Mouse (Mus musculus) common myeloid progenitor, adult 5-6 weeks (primary cell): Measurements from ENCODE around the gene Ddx41. TPM values are rescaled to one million over a fixed set of nuclear protein-coding genes. Genes with fewer than 3 reads are reported as not detected.

Source experiments
- ATAC-seq: replicated peaks from 2 replicates; pipeline ENCODE4 v1.8.0; 2016; ENCODE audit warnings: low read depth, mild to moderate bottlenecking, moderate TSS enrichment, inconsistent platforms; ENCODE audit not compliant: poor library complexity, severe bottlenecking
- total RNA-seq: library from RNA; stranded (forward); fragments of 200-1000, 187-1606 nt; gene quantifications from 2 replicates; pipeline ENCODE4 v1.2.3, GENCODE M21; 2017

Gene Ddx41
- total RNA-seq, 1 experiment from 2014 or later = 62.8 TPM

DNA sequence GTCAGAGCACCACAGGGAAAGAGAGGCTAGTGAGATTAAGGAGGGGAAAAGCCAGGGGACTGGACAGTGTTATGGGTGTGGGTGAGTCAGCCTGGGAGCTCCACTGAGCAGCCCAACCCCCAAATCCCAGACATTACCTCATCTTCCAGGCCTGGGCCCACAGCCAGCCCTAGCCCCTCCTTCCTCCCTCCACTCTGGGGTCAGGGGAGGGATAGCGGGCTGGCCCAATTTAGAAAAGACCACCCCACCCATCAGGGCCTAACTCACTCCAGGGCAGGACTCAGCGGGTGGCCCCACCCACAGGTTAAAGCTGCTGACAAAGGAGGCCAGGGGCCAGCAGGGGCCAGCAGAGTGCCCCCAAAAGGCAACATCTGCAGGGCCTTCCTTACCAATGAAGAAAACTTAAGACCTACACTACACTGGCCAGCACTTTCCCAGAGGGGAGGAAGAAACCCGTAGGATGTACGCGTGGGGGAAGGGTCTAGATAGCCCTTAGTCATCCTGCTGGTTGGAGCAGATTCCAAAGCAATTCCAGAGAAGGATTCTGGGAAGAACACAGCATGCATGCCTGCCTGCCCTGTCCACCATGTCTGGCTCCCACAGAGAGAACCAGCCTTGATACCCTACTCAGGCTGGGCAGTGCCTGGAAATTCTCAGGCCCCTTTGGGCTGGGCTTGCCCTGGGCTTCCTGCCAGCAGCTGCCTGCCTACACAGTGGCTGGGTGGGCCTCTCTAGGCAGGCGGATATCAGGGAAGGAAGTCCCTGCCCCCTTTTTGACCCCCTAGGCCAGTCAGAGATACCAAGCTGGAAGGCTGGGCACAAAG is 25.6 kb downstream of the Ddx41 start:
- peak; percentile 36 for ATAC-seq

DNA sequence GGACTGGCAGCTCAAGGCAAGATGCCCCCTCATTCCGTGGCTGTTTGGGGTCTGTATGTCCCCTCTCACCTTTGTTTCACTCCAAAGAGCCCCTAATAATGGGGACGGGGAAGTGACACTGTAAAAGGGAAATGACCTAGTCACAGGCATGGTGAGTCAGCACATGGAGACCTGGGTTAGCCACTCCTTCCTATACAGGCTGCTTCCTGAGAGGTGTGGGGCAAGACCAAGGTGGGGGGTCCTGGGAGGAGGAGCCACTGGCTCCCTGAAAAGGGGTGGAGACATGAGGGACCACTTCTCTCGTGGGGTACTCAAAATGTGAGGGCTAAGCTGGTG is 26.2 kb downstream of the Ddx41 start:
- peak; percentile 33 for ATAC-seq

DNA sequence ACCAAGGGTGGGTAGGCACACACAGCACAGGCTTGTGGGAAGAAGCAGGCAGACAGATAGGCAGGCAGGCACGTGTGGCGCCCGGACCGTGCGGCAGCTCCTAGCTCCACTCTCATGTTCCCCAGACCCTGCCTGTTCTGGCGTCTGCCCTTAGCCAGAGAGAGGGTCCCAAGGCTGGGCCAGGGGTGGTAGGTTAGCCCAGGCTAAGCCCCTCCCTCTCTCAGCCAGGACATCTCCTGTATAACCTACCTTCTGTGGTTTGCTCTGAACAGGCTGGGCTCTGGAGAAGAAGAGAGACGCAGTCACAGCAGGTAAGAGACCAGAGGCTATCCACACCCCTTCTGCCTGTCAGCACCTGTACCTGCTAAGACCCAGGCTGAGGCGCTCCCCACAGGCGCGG is 27.9 kb downstream of the Ddx41 start:
- no peak for ATAC-seq

DNA sequence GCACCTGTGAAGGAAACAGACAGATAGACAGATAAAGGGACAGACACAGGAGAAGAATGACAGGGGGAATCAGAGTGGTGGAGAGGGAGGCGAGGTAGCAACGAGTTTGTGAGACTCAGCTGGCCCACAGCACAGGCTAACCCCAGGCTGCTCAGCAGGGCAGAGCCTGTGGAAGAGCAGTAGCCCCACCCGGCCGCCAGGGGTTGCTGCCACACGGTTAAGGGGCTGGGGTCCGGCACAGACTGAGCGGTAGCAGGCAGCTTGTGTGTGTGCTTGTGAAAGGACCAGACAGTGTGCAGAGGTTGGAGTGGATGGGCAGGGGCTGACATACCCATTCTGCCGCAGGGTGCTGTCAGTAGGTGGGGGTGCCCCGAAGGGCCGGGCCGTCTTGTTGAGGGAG is 28.6 kb downstream of the Ddx41 start:
- no peak for ATAC-seq

DNA sequence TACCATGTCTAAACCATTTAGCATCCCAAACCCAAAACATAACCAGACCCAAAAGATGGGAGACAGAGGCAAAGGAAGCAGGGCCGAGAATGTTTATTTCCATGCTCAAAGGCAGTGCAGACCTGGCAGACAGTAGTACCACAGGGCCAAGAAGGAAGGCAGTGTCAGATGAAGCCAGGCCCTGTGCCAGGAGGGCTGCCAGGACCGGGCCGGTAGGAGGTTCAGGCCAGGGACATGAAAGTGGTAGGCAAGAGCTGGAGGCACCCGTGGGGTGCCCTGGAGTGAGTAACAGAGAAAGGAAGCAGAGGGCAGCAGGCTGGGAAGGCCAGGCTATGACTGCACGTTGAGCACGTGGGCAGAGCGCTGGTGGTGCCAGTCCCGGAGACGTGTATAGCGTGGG is 29.8 kb downstream of the Ddx41 start:
- ATAC-seq = no peak

DNA sequence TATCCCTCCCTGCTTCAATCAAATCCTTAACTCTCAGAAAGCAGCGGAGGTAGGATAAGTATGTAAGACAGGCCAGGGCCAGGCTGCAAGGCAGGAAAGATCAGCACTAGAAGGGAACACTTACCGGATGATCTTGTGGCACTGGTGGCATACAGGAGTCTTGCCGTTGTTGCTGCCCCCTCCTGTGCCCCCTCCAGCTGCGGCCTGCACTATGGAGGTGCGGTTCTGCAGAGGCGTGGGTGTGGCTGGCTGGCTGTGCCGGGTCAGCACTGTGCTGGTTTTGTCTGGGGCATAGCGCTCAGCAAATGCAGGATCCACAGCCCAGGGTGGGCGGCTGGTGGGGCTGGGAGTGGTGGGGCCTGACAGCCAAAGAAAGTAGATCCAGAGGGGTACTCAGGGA is 30.6 kb downstream of the Ddx41 start:
- no peak for ATAC-seq

DNA sequence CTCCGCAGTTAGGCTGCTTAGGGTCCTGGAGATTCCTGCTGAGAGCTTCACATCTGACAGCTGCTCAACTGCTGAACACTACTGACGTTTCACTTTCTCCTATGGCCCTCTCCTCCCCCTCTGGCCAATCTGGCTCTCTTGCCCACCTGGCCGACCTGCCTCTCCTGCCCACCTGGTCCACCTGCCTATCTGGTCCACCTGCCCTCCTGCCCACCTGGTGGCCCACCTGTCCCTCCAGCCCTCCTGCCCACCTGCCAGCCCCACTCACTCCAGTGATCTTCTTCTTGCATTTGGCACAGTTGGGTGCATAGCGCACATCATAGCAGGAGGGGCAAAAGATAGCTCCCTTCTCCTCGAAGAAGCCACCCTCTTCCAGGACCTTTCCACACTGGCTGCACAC is 32.1 kb downstream of the Ddx41 start:
- no peak for ATAC-seq

DNA sequence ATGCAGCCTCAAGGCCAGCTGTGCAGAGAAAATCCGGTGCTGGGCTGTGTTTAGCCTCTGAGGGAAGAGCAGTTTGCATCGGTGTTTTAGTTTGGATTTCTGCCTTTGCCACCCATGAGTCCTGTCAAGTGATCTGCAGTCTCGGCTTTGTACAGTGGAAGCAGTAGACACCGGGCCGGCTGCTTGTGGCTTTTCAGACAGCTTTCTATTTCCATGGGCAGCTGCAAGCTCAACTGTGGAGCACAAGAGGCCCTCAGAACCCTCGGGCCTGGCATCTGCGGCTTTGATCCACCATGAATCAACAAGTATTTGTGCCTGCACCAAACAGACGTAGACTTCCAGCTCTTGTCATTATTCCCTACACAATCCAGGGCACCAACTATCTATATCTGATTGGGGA is 34.1 kb downstream of the Ddx41 start:
- no peak for ATAC-seq

DNA sequence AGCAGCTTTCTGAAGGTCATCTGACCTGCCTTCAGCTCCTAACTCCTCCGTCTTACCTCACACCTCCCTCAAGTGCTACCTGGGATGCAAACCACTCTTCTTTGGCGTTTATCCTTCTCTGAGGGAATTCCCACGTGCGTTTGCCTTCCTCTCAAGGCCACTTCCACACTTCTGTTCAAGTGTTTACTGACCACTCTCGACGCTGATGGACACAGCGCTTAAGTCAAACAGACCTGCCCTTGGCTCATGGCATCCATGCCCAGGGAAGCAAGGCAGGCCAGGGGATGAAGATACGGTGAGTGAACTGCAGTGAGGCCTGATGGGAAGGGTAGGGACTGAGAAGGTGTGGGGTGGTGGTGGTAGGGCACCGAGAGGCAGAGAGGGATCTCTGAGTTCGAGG is 35.9 kb downstream of the Ddx41 start:
- ATAC-seq = no peak

DNA sequence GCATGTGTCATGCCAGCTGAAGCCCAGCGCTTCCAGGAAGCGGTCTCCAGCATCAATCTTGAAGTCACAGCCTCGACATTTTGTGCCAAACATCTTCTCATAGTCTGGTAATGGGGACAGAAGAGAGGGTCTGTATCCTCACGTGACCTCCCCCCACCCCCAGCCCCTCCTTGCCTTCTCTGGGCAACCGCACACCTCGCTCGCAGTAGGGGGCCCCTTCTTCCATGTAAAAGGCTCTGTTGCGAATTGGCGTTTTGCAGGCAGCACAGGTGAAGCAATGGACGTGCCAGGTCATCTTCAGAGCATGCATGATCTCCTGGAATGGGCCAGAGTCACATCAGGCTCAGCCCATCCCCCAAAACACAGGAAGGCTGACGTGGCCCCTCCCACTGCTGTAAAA is 37.6 kb downstream of the Ddx41 start:
- no peak for ATAC-seq

DNA sequence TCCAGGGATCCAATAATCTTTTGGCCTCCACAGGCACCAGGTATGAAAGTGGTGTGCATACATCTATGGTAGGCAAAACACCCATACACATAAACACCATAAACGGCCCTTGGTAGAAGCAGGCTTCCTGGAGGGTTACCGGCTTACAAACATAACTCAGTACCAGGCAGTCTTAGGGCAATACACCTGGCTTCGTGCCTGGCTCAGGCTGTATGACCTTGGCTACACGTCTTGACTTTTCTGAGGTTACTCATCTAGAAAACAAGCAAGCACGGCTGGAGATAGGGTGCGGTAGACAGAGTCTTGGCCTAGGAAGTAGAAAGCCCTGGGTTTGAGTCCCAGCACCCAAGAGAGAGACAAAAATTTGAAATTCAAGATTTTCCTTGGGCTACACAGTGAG is 39.8 kb downstream of the Ddx41 start:
- ATAC-seq = no peak

DNA sequence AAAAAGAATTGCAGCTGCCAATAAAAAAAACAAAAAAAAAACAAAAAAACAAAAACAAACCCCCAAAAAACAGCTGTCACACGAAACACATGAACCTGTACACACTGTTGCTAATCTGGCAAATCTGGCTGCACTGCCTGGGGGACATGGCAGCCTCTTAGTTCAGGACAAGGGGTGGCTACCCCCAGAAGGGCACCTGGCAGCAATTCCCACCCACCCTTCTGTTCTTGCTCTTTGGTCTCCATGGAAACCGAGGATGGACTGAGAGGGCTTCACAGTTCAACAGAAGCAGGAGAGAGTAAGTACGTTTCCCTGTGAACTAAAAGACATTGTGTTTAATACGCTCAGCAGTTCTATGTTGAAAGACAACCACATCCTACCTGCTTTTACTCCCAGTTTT is 40.8 kb downstream of the Ddx41 start:
- ATAC-seq = no peak

DNA sequence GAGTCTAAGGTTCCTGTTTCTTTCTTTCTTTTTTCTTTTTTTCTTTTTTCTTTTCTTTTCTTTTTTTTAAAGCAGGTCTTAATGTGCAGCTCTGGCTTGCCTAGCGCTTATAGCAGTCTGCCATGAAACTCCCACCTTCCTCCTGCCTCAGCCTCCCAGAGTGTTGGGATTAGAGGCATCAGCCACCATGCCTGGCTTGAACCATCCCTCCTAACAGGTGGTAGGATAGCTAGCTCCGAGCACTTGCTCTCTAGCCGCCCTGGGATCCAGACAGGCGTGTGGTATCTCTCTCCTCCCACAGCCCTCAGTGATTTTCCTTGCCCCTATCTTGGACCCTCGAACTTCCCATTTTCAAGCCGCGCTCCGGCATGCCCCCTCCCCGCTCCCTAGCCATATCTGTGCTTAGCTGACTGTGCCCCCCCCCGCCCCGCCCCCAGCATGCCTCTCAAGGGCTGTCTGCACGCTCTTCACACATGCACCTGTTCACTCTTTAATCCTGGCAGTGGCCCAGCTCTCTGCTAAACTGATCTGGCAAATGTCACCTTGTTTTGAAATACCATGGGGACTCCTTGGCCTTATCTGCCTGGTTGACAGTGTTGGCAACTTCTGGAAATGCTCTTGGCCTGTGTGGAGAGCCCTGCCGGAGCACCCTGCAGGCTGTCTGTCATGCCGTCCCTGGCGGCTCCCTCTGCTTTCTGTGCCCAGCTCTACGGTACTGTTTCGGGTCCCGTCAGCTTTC is 41.4 kb downstream of the Ddx41 start:
- peak; percentile 86 for ATAC-seq

DNA sequence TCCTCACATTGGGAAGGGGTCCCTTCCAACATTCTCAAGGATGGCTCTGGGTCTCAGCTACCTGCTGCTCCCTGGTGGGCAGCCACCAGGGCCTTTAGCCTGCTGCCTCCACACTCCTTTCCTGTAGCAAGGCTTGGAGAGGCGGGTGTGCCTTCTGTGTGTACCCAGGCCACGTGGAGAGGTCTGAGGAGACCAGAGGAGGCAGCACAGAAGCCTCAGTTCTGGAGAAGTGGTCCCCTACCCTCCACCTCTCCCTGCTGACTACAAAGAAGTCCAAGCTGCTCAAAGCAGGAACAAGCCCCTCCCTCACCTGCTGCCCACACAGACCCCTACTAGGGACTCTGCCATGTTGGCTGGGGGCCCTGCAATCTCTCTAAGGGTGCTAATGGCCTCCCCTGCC is 42.2 kb downstream of the Ddx41 start:
- ATAC-seq = no peak

DNA sequence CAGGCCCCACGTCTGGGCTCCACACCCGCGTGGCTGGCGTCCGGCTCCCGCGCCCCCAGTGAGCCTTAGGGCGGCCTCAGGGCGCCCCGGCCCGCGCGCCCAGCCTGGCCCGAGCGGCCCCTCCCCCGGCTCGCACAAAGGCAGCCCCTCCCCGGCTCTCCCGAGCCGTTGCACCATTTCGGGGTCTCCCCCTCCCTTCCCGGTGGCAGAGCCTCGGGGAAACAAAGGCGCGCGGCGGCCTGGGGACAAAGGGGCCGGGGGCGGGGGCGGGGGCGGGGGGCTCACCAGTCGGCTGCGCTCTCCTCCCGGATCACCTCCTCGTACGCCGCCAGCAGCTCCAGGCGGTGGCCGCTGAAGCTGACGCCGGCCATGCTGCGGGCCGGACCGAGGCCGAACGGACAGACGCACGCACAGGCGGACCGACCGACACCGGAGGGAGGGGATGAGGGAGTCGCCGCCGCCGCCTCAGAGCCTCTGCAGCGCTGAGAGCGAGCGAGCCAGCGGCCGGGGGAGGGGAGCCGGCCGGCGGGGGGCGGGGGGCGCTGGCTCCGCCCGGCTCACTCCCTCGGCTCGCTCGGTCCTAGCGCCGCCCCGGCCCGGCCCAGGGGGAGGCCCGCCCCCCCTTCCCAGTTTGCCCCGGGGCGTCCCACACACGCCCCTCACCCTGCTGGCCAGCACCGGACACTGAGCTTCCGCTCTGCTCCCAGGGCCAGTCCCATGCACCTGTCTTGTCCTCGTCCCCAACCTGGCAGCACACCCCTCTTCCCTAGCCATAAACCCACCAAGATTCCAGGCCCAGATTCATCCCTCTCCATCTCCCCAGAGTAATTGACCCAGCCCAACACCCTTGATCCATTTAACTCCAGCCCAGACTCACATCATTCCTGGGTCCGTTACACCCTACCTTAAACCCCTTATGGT is 48.6 kb downstream of the Ddx41 start, which contains the start of gene Dbn1:
Dbn1 (minus strand) TSS at position 534 of the 921 bp plus-strand sequence.
- ATAC-seq = no peak

DNA sequence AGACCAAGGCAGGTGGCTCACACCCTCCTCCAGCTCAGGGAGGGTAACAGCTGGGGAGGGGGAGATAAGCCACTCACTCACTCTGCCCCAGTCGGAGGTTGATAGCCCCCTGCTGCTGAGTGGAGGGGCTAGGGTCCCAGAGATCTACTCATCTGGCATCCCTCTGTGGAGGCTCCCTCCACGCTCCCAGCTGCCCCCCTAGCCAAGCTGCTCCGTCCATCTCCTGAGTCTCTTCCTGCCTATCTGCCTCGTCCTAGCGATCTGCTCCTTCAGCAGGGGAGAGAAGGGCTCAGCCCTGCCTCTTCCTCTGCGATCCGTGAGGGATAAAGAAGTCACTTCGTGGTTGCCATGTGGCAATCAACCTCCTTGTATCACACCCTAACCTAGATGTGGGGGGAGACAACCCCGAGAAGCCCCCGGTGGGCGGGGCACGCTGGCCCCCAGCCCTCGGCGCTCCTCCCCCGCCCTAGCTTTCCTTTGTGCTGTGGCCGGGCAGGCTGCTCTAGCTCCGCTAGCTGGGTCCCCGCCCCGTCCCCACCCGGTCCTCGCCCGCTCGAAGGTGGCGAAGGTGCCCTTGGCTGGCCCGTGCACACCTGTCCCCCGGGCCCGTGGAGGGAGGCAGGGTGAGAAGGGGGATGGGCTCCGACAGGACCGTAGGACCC is 49.4 kb downstream of the Ddx41 start:
- peak; percentile 48 for ATAC-seq

DNA sequence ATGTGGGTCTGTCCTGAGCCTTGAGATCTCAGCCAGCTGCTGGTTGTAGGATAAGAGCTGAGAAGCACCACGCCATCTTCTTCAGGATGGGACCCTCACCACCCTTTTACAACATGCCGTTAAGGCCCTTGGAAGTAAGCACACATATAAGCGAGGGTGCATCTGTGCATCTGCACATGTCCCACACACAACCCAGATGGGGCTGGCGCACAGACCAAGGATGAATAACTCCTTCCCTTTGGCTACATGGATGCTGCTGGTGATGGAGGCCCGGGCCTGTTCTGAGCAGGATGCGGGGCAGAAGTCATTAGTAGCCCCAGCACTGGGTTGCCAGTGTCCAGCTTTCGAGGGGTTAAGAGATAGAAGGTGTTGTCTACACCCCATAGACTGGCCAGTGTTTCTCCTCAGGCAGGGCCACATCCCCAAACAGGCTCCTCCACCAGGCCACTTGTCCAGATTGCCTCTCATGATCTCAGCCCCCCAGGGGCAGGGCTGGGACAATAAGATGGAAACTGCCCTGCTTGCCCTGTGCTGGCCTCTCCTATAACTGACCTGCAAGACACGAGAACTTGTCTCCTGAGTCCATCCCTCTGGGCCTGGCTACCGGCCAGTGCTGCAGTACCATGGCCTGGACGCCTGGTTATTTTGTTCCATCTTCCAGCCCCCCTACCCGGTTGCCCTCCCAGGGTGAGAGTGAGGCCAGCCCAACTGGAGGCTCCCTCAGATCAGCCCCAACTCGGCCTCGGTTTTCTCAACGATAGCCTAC is 50.2 kb downstream of the Ddx41 start:
- ATAC-seq = no peak

DNA sequence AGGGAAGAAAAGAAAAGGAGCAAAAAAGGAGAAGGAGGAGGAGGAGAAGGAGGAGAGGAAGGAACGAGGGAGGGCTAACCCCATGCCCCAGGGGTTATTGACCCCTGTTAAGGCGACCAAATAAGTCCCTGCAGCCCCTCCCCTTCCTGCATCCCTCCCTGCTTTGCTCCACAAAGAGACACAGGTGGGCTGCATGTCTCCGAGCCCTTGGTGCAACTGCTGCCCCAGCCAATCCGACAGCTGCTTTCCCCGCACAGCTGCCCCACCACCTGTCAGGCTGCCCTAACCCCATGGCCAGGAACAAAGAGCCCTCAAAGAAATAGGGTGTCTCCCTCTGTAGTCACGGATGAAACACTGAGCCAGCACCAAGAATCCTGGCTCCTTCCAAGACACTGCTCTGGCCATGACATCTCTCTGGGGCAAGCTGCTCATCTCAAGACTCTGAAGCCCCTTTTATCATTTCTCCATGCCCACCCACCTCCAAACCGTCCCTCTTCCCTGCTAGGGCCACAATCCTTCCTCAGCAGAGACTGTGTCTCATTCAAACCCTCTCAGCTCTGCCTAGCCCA is 51.9 kb downstream of the Ddx41 start:
- no peak for ATAC-seq

DNA sequence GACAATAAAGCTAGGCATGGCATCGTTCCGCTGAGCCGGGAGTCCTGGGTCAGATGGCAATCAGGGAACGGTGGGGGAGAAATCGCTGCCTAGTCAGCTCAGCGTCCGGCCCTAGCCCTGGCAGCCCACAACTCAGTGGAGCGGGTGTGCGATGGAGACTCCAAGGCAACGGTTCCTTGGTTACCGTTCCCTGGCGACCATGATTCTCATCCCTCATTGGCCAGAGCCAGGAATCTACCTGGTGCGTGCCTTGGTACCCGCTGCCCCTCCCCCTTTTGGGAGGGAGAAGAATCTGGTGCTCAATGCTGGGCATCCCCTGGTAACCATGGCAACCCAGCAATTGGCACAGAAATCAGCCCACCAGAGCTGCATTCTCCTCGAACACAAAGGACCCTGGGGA is 52.9 kb downstream of the Ddx41 start:
- ATAC-seq = no peak
